Mouse (Mus musculus): ENCODE measurements around the gene Evl. TPM values are rescaled to one million over a fixed set of nuclear protein-coding genes. Genes with fewer than 3 reads are reported as not detected.
"Not testable (repeated sequence)": the region's sequence is repeated elsewhere in the genome, so short reads cannot be mapped to it uniquely, and the experiment has no call there.

Evl gene
- 9.7 and 10.3 TPM in 2 replicates for total RNA-seq (2017)

GRCm38 (mm10) chr12:108554120-108554841, at the start of gene Evl:
Gene Evl, plus strand, starts transcription at chr12:108554720.
- peak; percentile 84 for ATAC-seq (replicated peaks; ENCODE audit: low read depth, poor library complexity, severe bottlenecking)

GRCm38 (mm10) chr12:108505846-108506245, 48.7 kb upstream of the Evl start:
- no peak for ATAC-seq (replicated peaks; ENCODE audit: low read depth, poor library complexity, severe bottlenecking)

- not testable (repeated sequence) for ATAC-seq (replicated peaks; ENCODE audit: low read depth, poor library complexity, severe bottlenecking)
Measured at GRCm38 (mm10) chr12:108507046-108507445, 47.5 kb upstream of the Evl start.

- no peak for ATAC-seq (replicated peaks; ENCODE audit: low read depth, poor library complexity, severe bottlenecking)
Measured at GRCm38 (mm10) chr12:108510571-108510970, 43.9 kb upstream of the Evl start.

- no peak for ATAC-seq (replicated peaks; ENCODE audit: low read depth, poor library complexity, severe bottlenecking)
Measured at GRCm38 (mm10) chr12:108511009-108511408, 43.5 kb upstream of the Evl start.

GRCm38 (mm10) chr12:108515464-108515863, 39.1 kb upstream of the Evl start:
- ATAC-seq (replicated peaks; ENCODE audit: low read depth, poor library complexity, severe bottlenecking) = no peak

GRCm38 (mm10) chr12:108519374-108519773, 35.1 kb upstream of the Evl start:
- no peak; the same call in 1 of the 2 replicates for ATAC-seq (replicated peaks; ENCODE audit: low read depth, poor library complexity, severe bottlenecking)

GRCm38 (mm10) chr12:108529214-108529613, 25.3 kb upstream of the Evl start:
- peak; percentile 81; the same call in 1 of the 2 replicates for ATAC-seq (replicated peaks; ENCODE audit: low read depth, poor library complexity, severe bottlenecking)

GRCm38 (mm10) chr12:108534484-108534883, 20.0 kb upstream of the Evl start:
- no peak for ATAC-seq (replicated peaks; ENCODE audit: low read depth, poor library complexity, severe bottlenecking)

GRCm38 (mm10) chr12:108536461-108536860, 18.1 kb upstream of the Evl start:
- ATAC-seq (replicated peaks; ENCODE audit: low read depth, poor library complexity, severe bottlenecking) = no peak

- peak; percentile 69 for ATAC-seq (replicated peaks; ENCODE audit: low read depth, poor library complexity, severe bottlenecking)
Measured at GRCm38 (mm10) chr12:108541088-108541487, 13.4 kb upstream of the Evl start.

- no peak for ATAC-seq (replicated peaks; ENCODE audit: low read depth, poor library complexity, severe bottlenecking)
Measured at GRCm38 (mm10) chr12:108546508-108547153, 7.9 kb upstream of the Evl start.

- no peak for ATAC-seq (replicated peaks; ENCODE audit: low read depth, poor library complexity, severe bottlenecking)
Measured at GRCm38 (mm10) chr12:108547251-108547875, 7.2 kb upstream of the Evl start.

GRCm38 (mm10) chr12:108551731-108552130, 2.8 kb upstream of the Evl start:
- no peak for ATAC-seq (replicated peaks; ENCODE audit: low read depth, poor library complexity, severe bottlenecking)

- ATAC-seq (replicated peaks; ENCODE audit: low read depth, poor library complexity, severe bottlenecking) = no peak
Measured at GRCm38 (mm10) chr12:108553079-108553478, 1.4 kb upstream of the Evl start.

GRCm38 (mm10) chr12:108554861-108555556, 489 bp downstream of the Evl start:
- no peak for ATAC-seq (replicated peaks; ENCODE audit: low read depth, poor library complexity, severe bottlenecking)

- no peak for ATAC-seq (replicated peaks; ENCODE audit: low read depth, poor library complexity, severe bottlenecking)
Measured at GRCm38 (mm10) chr12:108558194-108558593, 3.7 kb downstream of the Evl start.

- no peak for ATAC-seq (replicated peaks; ENCODE audit: low read depth, poor library complexity, severe bottlenecking)
Measured at GRCm38 (mm10) chr12:108563238-108563637, 8.7 kb downstream of the Evl start.

GRCm38 (mm10) chr12:108564910-108565506, 10.5 kb downstream of the Evl start:
- ATAC-seq (replicated peaks; ENCODE audit: low read depth, poor library complexity, severe bottlenecking) = no peak

Measured in common myeloid progenitor, adult 5-6 weeks (primary cell).